Mouse (Mus musculus) kidney, adult 18-20 months (tissue): ENCODE results near the gene Fam122b.
A peak's percentile ranks its signal among the peaks of the same experiment; 100 is the strongest.
"Not testable (repeated sequence)": the region's sequence is repeated elsewhere in the genome, so short reads cannot be mapped to it uniquely, and the experiment has no call there.

Experiments
- DNase-seq: peaks from one replicate; pipeline ENCODE4 v3.0.0; 2021

The Fam122b gene

DNA sequence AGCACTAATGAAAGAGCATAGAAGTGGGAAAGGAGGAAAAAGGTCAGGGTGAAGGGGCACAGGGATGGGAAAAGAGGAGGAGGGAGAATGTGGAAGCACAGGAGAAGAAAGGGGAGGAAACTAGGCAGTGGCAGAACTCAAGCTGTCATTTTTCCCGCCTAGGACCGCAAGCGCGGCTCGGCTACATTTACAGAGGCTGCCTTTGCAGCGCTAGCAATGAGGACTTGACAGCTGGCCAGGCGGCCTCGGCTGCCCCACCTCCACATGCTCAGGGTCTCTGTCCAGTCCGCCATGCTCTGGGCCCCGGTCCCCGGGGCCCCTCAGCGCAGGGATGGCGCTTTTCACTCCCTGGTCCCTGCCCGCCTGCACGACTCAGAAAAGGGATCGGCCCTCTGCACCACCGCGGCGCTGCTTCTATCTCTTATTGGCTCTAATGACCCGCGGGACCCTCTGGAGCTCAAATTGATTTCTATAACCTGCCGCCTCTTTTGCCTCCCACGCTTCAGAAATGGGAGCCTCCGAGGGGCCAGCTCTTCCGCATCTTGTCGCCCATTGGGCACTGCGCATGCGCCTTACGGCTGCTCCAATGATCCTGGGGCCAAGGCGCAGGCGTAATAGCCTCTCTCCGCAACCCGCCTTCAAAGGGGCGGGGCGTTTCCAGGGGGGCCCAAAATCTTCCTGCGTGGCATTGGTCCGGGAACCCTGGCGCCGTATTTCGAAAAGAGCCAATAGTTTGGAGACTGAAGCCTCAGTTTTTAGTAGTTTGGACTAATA lies at the start of gene Fam122b:
TSS of gene Fam122b (minus strand) at position 517 of the 774 bp plus-strand sequence.
- DNase-seq, result peak; percentile 88

DNA sequence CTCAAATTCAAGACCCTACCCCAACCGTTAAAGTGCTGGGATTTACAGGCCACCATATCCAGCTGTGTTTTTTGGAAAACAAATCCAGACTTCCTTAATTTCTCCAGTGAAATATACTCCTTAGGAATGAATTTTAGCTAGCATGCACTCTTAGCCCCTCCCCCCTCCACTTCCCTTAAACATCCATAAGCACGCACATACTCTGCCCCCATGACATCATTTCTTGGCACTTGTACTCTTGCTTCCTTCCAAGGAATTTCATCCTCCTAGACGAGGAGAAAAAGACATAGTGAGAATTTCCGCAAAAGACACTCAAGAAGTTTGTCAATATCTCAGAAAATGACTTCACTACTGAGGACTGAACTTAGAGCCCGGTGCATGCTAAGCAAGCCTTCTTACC lies 18.3 kb upstream of the Fam122b start:
- DNase-seq, result no peak

DNA sequence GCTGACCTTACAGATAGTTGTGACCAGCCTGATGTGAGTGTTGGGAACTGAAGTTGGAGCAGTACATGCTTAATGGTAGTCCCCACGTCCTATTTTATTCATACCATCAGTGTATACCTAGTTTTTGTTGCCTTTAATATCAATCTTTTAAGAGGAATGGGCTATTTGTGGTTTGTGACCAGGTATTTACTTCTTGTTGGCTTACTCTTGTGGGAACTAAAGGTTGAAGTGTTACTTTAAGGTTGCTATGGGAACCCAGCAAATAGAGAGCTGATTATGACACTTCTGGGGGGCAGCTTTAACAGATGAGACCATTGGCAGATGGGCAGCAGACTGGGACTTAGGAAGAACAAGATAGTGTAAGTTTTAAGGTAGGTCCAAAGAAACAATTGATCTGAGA lies 3.5 kb upstream of the Fam122b start, which contains the start of gene Fam122c:
TSS of gene Fam122c (plus strand) at position 301 of the 400 bp plus-strand sequence.
- no peak for DNase-seq

GRCm38 (mm10) chrX:53271628-53272027 lies 2.0 kb upstream of the Fam122b start:
- DNase-seq, result not testable (repeated sequence)

DNA sequence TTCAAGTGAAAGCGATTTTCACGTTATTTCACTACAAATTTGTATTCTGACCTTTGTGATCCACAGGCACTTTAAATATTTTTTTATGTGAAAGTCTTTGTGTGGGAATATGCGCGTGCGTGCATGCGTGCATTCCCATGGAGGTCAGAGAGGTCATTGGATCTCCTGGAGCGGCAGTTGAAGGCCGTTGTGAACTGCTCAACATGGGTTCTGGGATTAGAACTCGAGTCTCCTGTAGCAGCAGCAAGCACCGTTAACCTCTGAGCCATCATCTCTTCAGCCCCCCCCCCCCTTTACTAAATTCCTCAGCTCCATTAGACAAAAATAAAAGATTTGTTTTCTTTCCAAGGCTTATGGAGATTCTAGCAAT lies 443 bp upstream of the Fam122b start:
- no peak for DNase-seq

GRCm38 (mm10) chrX:53268856-53269255 lies 749 bp downstream of the Fam122b start:
- peak; percentile 66 for DNase-seq

- DNase-seq, result no peak
Measured at GRCm38 (mm10) chrX:53266186-53266585, 3.4 kb downstream of the Fam122b start.

GRCm38 (mm10) chrX:53255195-53255594 lies 14.4 kb downstream of the Fam122b start:
- no peak for DNase-seq

- no peak for DNase-seq
Measured at GRCm38 (mm10) chrX:53240011-53240410, 29.6 kb downstream of the Fam122b start, which contains the start of gene Plac1. Gene Plac1, minus strand, starts transcription at chrX:53240111.

GRCm38 (mm10) chrX:53237971-53238370 lies 31.6 kb downstream of the Fam122b start:
- no peak for DNase-seq

DNA sequence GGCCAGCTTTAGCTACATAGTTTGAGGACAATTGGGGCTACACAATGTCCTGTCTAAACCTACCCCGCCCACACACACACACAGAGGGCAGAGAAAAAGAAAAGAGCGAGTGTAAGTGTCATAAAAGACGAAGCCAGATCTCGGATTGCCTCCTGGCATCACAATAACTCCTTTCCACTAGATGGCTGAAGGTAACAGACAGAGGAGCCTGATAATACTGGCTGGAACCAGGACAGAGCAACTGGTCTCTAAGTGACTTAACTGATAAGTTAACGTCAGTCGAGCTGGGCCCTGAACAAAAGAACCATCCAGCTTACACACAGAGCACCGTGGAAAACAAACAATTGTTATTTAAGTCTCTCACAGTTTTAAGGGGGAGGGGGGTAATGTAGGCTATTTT lies 33.2 kb downstream of the Fam122b start:
- no peak for DNase-seq

- no peak for DNase-seq
Measured at GRCm38 (mm10) chrX:53233689-53234088, 35.9 kb downstream of the Fam122b start.

GRCm38 (mm10) chrX:53231965-53232364 lies 37.6 kb downstream of the Fam122b start:
- DNase-seq, result no peak

DNA sequence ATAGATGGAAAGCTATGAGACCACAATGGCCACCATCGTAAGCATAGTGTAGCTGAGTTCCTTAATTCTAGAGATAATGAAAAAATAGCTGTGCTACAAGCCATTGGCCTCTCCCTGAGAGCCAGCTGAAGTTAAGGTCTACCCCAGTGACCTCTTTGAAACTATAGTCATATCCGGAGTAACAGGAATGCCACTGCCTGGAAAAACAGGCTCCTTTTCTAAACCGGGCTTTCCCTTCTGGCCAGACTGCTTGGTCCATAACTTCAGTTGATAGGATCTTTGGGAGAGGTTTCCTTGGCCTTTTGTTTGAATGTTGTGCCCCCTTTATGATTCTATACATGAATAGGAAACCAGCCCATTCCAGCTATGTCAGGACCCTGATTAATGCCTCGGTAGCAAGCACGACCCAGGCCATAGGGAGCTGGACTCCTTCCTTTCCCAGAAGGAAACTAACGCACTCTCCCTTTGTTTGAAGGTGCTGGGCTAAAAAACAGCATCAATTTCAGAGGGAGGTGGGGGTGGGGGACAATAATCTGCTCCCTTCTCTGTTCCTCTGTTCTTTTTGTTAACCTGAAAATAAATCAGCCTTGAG lies 45.2 kb downstream of the Fam122b start:
- DNase-seq, result no peak

GRCm38 (mm10) chrX:53220855-53221254 lies 48.8 kb downstream of the Fam122b start:
- no peak for DNase-seq

- no peak for DNase-seq
Measured at GRCm38 (mm10) chrX:53214557-53215229, 54.9 kb downstream of the Fam122b start.

DNA sequence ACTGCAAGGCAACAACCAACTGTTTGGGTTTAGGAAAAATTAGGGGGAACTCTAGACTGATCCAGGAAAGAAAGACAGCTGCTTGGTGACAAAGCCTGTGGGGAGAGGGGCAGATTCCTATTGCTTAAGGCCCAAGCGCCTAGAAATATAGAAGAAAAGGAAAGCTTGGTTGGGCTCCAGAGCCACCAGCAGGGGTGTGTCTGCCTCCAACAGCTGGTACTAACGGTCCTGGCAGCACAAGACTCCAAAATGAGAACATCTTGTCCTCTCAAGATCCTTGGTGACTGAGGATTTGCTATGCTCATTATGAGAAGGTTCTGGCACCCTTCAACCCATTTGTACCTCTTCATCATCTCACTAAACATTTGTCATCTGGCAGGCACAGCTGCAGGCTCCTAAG lies 55.8 kb downstream of the Fam122b start:
- no peak for DNase-seq

DNA sequence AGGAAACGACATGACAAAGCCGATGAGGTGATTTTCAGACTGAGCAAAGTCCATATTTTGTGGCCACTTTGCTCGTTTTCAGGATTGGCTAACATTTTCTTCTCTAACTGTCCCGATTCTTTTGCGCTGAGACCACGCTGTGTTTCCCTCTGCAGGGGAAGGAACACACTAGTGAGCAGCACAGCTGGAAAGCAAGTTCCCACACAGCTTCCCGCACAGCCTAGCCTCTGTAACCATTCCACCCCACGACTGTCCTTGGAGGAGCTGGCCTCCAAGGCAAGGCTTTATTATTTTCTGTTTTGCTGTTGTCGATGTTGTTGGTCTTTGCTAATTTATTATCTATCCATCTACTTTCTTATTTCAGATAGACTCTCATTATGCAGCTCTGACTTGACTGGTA lies 57.1 kb downstream of the Fam122b start:
- DNase-seq, result no peak

DNA sequence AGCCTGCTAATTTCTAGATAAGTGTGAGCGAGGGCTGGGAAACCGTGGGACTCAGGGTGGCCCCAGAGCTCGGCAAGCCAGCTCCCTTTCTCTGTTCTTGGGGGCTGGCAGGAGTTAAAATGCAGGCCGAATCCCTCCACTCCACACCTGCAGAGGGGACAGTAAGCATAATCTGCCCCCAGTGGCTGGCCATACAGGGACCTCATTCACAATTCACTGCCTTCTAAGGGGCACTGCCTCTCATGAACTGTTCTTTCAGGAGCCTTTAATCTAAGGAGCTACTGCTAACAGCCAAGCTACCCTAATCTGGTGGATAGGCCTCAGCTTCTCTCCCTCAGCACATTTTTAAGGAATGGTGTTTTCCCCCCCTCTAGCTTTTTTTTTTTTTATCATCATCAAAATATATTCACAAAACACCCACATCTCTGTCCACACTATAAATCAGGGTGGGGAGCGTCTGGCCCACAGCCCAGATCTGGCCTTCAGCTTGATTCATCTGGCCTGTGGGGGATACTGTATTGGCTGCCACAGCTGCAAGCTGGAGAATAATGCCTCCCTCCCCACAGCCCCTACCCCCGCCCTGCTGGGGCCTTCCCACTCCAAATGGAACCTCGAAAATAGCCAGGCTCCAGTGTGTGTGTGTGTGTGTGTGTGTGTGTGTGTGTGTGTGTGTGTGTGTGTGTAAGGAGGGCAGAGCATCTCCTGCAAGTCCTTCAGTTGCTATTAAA lies 57.7 kb downstream of the Fam122b start:
- DNase-seq, result peak; percentile 19

GRCm38 (mm10) chrX:53209431-53209830 lies 60.2 kb downstream of the Fam122b start:
- DNase-seq, result no peak

DNA sequence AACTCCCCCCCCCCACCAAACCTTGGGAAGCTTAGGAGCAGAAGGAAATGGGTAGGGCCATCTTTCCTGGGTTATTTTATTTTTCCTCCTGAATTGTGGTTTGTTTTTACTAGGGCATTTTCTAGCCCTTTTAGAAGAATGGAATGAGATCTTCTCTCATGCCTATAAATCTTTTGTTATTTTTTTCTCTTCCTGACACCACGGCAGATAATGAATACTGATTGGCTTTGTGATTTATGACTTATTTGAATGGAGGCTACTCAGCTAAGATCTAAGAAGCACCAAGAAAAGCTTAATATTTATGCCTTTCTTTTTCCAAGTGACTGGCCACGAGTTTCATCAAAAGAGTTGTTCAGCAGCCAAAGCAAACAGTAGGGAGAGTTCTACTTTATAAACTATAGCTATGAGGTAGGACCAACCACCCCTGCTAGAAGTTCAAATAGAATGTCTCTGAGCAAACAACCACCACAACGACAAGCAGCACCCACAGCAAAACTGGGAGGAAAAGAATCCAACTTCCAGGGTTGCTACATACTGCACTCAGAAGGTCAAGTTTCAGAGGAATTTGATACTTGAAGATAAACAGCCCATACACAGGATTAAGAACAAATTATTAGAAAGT lies 64.8 kb downstream of the Fam122b start:
- DNase-seq, result no peak

DNA sequence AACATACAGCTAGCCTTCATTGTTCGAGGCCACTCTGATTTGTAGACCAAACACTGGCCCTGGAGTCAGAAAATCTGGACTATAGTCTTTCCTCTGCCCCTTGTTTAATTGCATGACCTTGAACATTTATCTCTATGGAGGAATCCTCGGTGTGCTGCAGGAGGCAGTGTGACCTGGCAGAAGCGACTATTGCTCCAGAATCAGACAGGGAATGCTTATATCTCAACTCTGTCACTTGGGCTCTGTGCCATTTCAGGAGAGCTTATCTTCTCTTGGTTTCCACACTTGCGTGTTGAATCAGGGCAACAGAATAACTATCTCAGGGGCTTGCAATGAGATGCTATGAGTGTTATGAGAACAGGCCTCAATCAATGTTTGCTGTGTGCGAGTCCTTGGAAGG lies 68.0 kb downstream of the Fam122b start:
- no peak for DNase-seq

DNA sequence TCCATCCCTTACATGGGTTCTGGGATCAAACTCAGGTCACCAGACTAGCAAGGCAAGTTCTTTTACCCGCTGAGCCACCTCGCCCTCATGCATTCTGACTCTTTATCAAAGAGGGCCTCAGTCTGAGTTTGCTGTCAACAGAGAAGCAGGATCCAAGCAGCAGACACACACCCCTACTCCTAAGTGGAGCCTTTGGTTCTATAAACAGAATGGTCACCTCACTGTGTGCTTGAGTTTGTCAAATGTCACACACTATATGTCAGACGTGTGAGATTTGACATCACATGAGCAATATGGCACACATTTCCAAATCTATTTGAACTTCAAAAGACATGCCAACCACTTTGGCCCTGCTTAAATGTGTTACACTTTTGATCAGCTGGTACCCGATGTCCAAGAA lies 71.9 kb downstream of the Fam122b start:
- DNase-seq, result no peak
